ENCODE assay signal across 8 mouse cellular contexts in the genomic region with DNA sequence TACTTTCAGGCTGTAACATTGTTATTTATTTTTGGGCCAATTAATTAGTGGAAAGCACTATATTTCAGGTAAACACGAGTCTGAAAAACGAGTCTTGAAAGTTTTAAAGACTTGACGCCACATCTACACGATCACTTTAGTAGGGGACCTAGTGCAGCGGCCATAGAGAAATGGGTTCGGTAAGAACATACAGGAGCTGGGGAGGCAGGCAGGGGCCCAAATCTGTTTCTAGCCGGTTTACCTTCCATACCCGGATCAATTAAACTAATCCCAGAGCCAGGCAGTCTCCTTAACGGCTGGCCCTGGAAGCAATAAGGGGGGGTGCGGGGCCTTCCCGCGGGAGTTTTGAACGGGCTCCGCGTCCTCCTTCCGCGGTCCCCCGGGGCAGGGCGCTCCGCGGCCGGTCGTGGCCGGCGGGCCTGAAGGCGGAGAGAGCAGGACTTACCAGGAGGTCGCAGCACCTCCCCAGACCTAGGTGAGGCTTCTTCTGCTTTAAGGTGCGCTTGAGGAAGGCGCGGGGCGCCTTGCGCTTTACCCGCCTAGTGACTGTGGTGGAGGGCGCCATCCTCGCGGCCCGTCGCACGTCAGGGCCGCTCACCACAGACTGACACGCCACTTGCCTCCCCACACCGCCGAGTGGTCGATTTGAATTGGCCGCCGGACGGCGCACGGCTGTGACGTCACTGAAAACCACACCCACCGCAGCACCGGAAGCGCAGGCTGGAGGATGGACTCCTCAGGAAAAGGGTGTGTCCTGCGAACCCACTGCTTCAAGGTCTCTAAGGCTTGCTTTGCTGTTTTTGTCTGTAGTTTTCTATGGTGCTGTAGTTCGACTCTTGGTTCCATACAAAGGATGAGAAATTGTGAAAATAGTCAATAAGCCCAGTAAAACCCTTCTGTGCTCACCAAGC. TPM values are rescaled to one million over a fixed set of nuclear protein-coding genes. Genes with fewer than 3 reads are reported as not detected.
DNase-seq lines count a peak whose midpoint lies in the region; ATAC-seq and TF ChIP-seq lines count a peak whose summit lies in the region.

A gene (minus strand): TSS at position 645 of the 911 bp plus-strand sequence.

- no peak for TF ChIP-seq EP300 in liver, embryonic 14.5 days (IDR thresholded peaks at IDR 0.05; ENCODE audit: low read depth)
- no peak for TF ChIP-seq EP300 in stomach, postnatal 0 days (optimal IDR thresholded peaks at IDR 0.05)

- peak within 1 kb of the TSS; percentile 93 for H3K4me3 ChIP-seq in forebrain, embryonic 10.5 days
- peak within 1 kb of the TSS; percentile 80 for H3K4me3 ChIP-seq in heart, embryonic 15.5 days
- H3K4me3 ChIP-seq in liver, embryonic 14.5 days (ENCODE audit: insufficient read depth in 1 of 2, low read depth in 2 of 2, low read length in 2 of 2), result peak within 1 kb of the TSS; percentile 90 to 93
- H3K4me3 ChIP-seq in neural tube, embryonic 11.5 days (ENCODE audit: low read depth, low read length), result peak within 1 kb of the TSS; percentile 65
- peak within 1 kb of the TSS; percentile 84 for H3K4me3 ChIP-seq in stomach, postnatal 0 days (ENCODE audit: low read depth, low read length)

- H3K27ac ChIP-seq in forebrain, embryonic 10.5 days, result peak within 1 kb of the TSS; percentile 97
- H3K27ac ChIP-seq in heart, embryonic 15.5 days, result no peak within 1 kb of the TSS
- peak within 1 kb of the TSS; percentile 47 for H3K27ac ChIP-seq in liver, embryonic 14.5 days
- H3K27ac ChIP-seq in neural tube, embryonic 11.5 days (ENCODE audit: low read depth, low read length), result no peak within 1 kb of the TSS
- peak within 1 kb of the TSS; percentile 45; the same call in 1 of the 2 replicates for H3K27ac ChIP-seq in stomach, postnatal 0 days (replicated peaks)

- peak within 1 kb of the TSS; percentile 73 for H3K9ac ChIP-seq in heart, embryonic 15.5 days
- peak within 1 kb of the TSS; percentile 91 for H3K9ac ChIP-seq in liver, embryonic 14.5 days (replicated peaks)
- H3K9ac ChIP-seq in neural tube, embryonic 11.5 days (ENCODE audit: low read length), result peak within 1 kb of the TSS; percentile 68
- H3K9ac ChIP-seq in stomach, postnatal 0 days (ENCODE audit: low read length), result peak within 1 kb of the TSS; percentile 79

- ATAC-seq in CD4-positive, CD25-positive, alpha-beta regulatory T cell, adult 4 months, result peak; percentile 95
- ATAC-seq in heart, embryonic 15.5 days (replicated peaks; ENCODE audit: insufficient number of reproducible peaks, insufficient read depth, low FRiP score, low read depth), result peak; percentile 100
- ATAC-seq in liver, embryonic 14.5 days (ENCODE audit: insufficient read depth), result peak; percentile 100
- peak; percentile 100 for ATAC-seq in neural tube, embryonic 11.5 days (ENCODE audit: insufficient read depth, low FRiP score, low TSS enrichment)
- peak; percentile 100 for ATAC-seq in stomach, postnatal 0 days (ENCODE audit: low FRiP score, low TSS enrichment)

- H3K27me3 ChIP-seq in forebrain, embryonic 10.5 days (ENCODE audit: poor library complexity, severe bottlenecking), result no peaks in the 10 kb centered on the region
- no peaks in the 10 kb centered on the region for H3K27me3 ChIP-seq in heart, embryonic 15.5 days
- no peaks in the 10 kb centered on the region for H3K27me3 ChIP-seq in liver, embryonic 14.5 days (ENCODE audit: control insufficient read depth, insufficient read depth, low read length)
- H3K27me3 ChIP-seq in neural tube, embryonic 11.5 days (ENCODE audit: control insufficient read depth, insufficient read depth, low read length), result no peaks in the 10 kb centered on the region
- no peaks in the 10 kb centered on the region for H3K27me3 ChIP-seq in stomach, postnatal 0 days (ENCODE audit: control insufficient read depth, insufficient read depth, low read length)

- DNase-seq in c-Kit-negative CD71-positive TER-119-positive erythroid progenitor cells, embryonic 14.5 days (ENCODE audit: low read depth, low spot score), result peak; percentile 77
- peak; percentile 97 for DNase-seq in forebrain, embryonic 10.5 days (ENCODE audit: extremely low spot score, low spot score)
- DNase-seq in kidney, postnatal 25 days, result peak; percentile 81 to 88
- peak; percentile 82 to 84 (median 83) for DNase-seq in liver, embryonic 14.5 days (ENCODE audit: low read depth in 3 of 3, low spot score in 3 of 3)
- DNase-seq in neural tube, embryonic 11.5 days (ENCODE audit: low spot score), result peak; percentile 93
- peak; percentile 93 for DNase-seq in stomach, postnatal 0 days (ENCODE audit: low spot score)

- TF ChIP-seq CTCF in liver, embryonic 14.5 days (IDR thresholded peaks at IDR 0.05; ENCODE audit: low read depth), result peak; percentile 30; the same call in 1 of the 2 replicates
- peak; percentile 35 for TF ChIP-seq CTCF in stomach, postnatal 0 days (IDR thresholded peaks at IDR 0.05; ENCODE audit: low read depth)

- WGBS in forebrain, embryonic 10.5 days, result 1% methylated on average over 55 of the region's 55 CpGs
- 1% methylated on average over 55 of the region's 55 CpGs for WGBS in heart, embryonic 15.5 days
- under 1% methylated on average over 52 of the region's 55 CpGs for WGBS in liver, embryonic 14.5 days (ENCODE audit: insufficient replicate concordance)
- 1% methylated on average over 55 of the region's 55 CpGs for WGBS in neural tube, embryonic 11.5 days
- 1% methylated on average over 48 of the region's 55 CpGs for WGBS in stomach, postnatal 0 days

- H3K4me1 ChIP-seq in forebrain, embryonic 10.5 days, result peaks cover 15% of the 10 kb centered on the region
- no peaks in the 10 kb centered on the region; the same call in none of the 2 replicates for H3K4me1 ChIP-seq in heart, embryonic 15.5 days (replicated peaks)
- peaks cover 3 to 5% of the 10 kb centered on the region in 2 experiments; a peak in 2 of 4 replicates for H3K4me1 ChIP-seq in liver, embryonic 14.5 days (replicated peaks; ENCODE audit: control insufficient read depth in 2 of 2, insufficient read depth in 2 of 2, low read length in 1 of 2)
- H3K4me1 ChIP-seq in neural tube, embryonic 11.5 days (ENCODE audit: control insufficient read depth, insufficient read depth, low read length), result no peaks in the 10 kb centered on the region
- no peaks in the 10 kb centered on the region for H3K4me1 ChIP-seq in stomach, postnatal 0 days (replicated peaks; ENCODE audit: control insufficient read depth, insufficient read depth)

- H3K9me3 ChIP-seq in forebrain, embryonic 10.5 days, result no peaks in the 10 kb centered on the region
- no peaks in the 10 kb centered on the region for H3K9me3 ChIP-seq in heart, embryonic 15.5 days (replicated peaks)
- no peaks in the 10 kb centered on the region for H3K9me3 ChIP-seq in liver, embryonic 14.5 days (ENCODE audit: control insufficient read depth, low read length)
- H3K9me3 ChIP-seq in neural tube, embryonic 11.5 days (ENCODE audit: control insufficient read depth, low read length), result no peaks in the 10 kb centered on the region
- H3K9me3 ChIP-seq in stomach, postnatal 0 days (ENCODE audit: control insufficient read depth, low read length), result no peaks in the 10 kb centered on the region

- peak within 1 kb of the TSS; percentile 83 for H3K4me2 ChIP-seq in heart, embryonic 15.5 days
- H3K4me2 ChIP-seq in liver, embryonic 14.5 days (ENCODE audit: low read depth), result peak within 1 kb of the TSS; percentile 70
- peak within 1 kb of the TSS; percentile 65 for H3K4me2 ChIP-seq in neural tube, embryonic 11.5 days (ENCODE audit: low read depth)
- H3K4me2 ChIP-seq in stomach, postnatal 0 days (replicated peaks; ENCODE audit: low read depth), result peak within 1 kb of the TSS; percentile 96

- peaks cover 39% of the 10 kb centered on the region for H3K36me3 ChIP-seq in forebrain, embryonic 10.5 days (replicated peaks)
- H3K36me3 ChIP-seq in heart, embryonic 15.5 days, result no peaks in the 10 kb centered on the region
- no peaks in the 10 kb centered on the region; the same call in 1 of the 2 replicates for H3K36me3 ChIP-seq in liver, embryonic 14.5 days (replicated peaks; ENCODE audit: control insufficient read depth, insufficient read depth, low read depth)
- no peaks in the 10 kb centered on the region for H3K36me3 ChIP-seq in neural tube, embryonic 11.5 days (ENCODE audit: control insufficient read depth, insufficient read depth, low read length)
- no peaks in the 10 kb centered on the region for H3K36me3 ChIP-seq in stomach, postnatal 0 days (ENCODE audit: control insufficient read depth, insufficient read depth, low read length)

RNA-seq across cellular contexts. Expression of the gene that starts here (rescaled TPM):
- 1 to 10 TPM; 3.7 to 4.1 TPM for polyA plus RNA-seq in CD4-positive, CD25-positive, alpha-beta regulatory T cell, adult 4 months (2017; shearing (Covaris generic))
- 110 and 115 TPM in 2 replicates for polyA plus RNA-seq in forebrain, embryonic 10.5 days (2016; fragmentation: Nextera tagmentation; extraction: Ambion mirVana)
- polyA plus RNA-seq in heart, embryonic 15.5 days (2015; fragmentation: Nextera tagmentation; extraction: Ambion mirVana), result 31.1 and 33.9 TPM in 2 replicates
- 7.4 and 15.9 TPM in 2 replicates for polyA plus RNA-seq in liver, embryonic 14.5 days (2012; rRNA removed)
- 44.8 and 44.9 TPM in 2 replicates for polyA plus RNA-seq in liver, embryonic 14.5 days (2014; fragmentation: Nextera tagmentation; extraction: Ambion mirVana)
- polyA plus RNA-seq in neural tube, embryonic 11.5 days (2014; fragmentation: Nextera tagmentation; extraction: Ambion mirVana), result 42.2 and 45.0 TPM in 2 replicates
- polyA plus RNA-seq in stomach, postnatal 0 days (2015; fragmentation: Nextera tagmentation; extraction: Ambion mirVana), result 17.3 and 18.0 TPM in 2 replicates

Comparison
In these comparisons a context has a peak if more than half of its experiments do, and no peak if none do; other contexts are left out.
1. H3K27ac ChIP-seq: peak in forebrain, embryonic 10.5 days (single experiment), liver, embryonic 14.5 days (single experiment) and stomach, postnatal 0 days (single experiment); none in heart, embryonic 15.5 days (single experiment) and neural tube, embryonic 11.5 days (single experiment).
2. Peak in every context shown above with its lines, with median percentiles within 50 percentile points of each other: ATAC-seq, DNase-seq, H3K4me3 ChIP-seq, H3K4me2 ChIP-seq and H3K9ac ChIP-seq.